Mouse (Mus musculus): ENCODE results near the gene Dnah8. TPM values are rescaled to one million over a fixed set of nuclear protein-coding genes. Genes with fewer than 3 reads are reported as not detected.
"Not testable (repeated sequence)": the region's sequence is repeated elsewhere in the genome, so short reads cannot be mapped to it uniquely, and the experiment has no call there.

Gene Dnah8
- 0.33 and 0.64 TPM in 2 replicates for total RNA-seq (2021)
- long read RNA-seq, partial matches to known transcripts, result 1 of 1 reads
- long read RNA-seq, other reads (novel, unspliced or antisense), result 0 of 1 reads

DNA sequence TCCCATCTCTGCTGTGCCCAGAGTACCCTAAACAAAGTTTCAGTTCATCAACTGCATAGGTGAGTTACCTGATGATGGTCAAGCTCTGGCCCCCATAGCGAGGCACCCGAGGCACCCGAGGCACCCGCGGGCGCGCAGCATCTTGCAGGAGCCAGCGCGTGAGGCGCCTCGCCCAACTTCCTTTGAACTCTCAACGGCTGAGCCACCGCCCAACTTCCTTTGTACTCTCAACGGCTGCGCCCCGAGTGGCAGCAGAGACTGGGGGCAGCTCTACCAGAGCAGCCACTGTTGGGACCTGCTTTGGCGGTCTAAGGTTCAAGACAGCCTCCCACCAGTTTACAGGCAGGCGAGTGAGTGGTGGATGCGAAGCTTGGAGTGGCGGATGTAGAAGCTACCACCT lies at the start of gene Dnah8:
Gene Dnah8 (plus strand): TSS at position 223 of the 400 bp plus-strand sequence.
- DNase-seq, result not testable (repeated sequence)

DNA sequence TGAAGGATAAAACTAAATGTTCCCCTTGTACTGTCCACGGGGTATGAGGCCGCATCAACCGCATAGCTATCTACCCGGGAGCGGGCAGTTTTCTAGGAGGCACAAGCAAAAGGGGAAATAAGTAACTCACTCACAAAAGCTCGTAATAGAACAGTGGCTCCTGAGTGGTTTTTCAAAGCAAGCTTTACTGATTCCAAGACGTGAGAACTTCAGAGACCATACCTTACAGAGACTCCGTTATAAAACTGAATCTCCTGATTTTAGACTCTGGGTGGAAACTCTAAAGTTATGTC lies 49.4 kb upstream of the Dnah8 start:
- DNase-seq, result no peak

DNA sequence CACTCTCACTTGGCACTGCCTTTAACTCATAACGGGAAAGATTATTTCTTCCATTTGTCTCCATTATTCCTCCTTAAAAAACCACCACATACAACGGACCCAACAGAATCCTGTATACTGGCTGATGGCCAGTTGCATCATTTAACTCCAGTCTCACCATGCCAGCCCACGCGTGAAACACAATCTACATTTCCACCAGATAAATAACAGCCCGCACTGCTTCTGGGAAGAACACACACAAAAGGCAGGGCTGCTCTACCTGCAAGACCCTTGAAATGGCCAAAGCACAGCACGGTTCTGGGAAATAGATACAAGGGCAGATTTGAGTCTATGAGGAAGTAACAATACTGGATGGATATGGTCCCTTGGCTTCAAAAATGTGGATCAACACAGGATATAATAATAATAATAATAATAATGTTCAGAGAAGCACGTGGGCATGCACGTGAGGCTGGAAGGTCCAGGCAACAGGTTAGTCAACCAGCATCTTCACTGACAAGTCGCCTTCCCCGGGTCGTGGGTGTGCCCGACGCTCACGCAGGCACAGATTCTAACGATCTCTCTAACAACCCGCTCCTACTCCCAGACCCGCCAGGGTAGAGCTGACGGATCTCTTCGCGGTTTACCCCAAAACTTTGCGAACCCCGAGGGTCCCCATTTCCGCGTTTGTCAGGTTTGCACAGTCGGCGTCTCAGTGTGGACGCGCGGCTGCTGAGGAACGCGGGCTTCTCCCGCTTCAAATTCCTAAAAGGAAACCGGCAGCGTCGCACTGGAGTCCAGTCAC lies 48.8 kb upstream of the Dnah8 start:
- DNase-seq, result no peak

DNA sequence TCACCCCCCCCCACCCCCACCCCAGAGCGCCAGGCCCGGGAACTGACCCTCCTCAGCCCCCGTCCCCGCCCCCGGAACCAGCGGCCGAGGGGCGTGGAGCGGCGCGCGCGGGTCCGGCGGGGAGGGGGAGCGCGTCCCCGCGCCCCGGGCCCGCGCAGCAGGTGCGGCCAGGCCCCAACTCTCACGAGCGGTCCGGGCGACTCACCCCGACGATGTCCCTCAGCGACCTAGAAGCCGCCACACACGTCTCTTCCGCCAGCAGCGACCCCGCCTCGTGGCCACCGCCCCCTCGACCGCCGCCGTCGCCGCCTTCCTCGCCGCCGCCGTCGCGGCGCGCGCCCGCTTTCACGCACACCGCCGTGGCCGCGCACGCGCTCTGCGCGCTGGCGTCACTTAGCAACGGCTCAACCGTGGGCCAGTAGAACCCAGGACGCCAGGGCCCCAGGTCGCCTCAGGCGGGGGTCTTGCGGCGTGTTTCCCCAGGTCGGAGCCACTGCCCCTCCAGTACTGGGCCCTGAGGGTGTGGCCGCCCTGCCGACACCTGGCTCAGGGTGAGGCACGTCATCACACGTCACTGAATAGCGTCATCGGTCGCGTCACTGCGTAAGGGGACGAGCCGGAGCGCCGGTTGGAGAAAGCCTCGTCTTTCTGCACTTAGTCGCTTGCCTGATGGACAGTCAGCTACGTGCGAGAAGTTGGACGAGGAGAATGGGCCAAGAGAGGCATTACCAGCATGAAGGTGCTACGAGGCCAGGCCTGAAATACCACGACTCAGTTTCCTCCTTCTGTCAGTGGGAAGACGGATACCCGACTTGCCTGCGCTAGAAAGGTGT lies 48.0 kb upstream of the Dnah8 start, which contains the start of gene Btbd9:
Gene Btbd9 (minus strand): TSS at position 548 of the 833 bp plus-strand sequence.
- peak; percentile 92 for DNase-seq

DNA sequence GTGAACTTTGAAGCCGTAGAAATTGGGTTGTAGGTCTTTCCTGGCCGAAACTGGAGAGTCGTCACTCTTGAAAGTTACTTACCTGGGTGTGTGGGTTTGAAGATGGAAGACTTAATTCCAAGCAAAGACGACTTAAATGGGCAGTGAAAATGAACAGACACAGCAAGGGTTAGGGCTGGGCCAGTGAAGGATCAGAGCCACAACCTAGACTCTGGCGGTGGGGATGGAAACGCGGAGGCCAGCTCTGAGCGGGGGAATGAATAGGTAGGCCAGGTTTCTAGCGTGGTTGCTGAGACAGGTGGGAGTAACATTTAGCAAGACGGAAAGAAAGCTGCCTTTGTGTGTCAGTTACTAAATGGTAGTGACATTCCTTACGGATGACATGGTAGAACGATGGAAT lies 47.2 kb upstream of the Dnah8 start:
- DNase-seq, result no peak

DNA sequence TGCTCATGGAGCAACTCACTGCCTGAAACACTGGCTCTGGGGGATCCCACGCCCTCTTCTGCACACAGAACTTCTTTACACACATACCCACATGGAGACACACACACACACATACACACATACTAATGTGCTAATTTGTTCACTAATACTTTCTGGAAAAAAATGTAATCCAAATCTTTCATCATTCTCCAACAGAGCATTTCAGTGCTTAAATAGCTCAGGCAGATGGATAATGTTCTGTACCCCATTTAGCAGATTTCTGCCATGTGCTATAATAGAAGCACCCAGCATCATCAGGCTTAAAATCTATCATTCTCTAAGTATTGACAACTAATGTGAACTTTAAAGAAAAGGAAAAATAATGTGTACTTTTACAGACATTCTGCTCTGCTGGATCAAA lies 43.4 kb upstream of the Dnah8 start:
- no peak for DNase-seq

DNA sequence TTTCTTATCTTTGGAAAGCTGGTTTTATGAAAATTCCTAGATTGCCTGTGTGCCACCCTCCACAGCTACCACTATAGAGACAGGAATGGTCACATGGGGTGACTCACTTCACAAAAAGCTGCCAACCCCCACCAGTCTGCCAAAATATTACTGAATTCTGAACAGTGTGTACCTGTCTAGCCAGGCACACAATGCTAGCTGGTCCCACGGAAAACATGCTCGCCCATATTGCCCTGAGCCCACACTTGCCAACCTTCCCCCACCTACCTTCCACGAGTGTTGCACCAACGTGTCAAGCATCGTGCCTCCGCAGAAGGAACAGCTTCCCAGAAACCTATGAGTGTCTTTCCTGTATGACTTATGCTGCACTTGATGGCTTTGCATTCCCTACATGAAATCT lies 43.0 kb upstream of the Dnah8 start:
- no peak for DNase-seq

DNA sequence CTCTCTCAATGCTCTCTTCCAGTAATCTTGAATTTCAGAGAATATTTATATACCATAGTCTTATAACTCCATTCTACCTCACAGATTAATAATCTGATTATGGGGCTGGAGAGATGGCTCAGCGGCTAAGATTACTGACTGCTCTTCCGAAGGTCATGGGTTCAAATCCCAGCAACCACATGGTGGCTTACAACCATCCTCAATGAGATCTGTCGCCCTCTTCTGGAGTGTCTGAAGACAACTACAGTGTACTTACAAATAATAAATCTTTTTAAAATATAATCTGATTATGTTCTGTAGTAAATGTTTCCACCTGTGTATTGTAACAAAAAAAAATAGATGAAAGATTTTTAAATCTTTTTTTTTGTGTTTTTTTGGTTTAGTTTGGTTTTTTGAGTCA lies 41.8 kb upstream of the Dnah8 start:
- no peak for DNase-seq

DNA sequence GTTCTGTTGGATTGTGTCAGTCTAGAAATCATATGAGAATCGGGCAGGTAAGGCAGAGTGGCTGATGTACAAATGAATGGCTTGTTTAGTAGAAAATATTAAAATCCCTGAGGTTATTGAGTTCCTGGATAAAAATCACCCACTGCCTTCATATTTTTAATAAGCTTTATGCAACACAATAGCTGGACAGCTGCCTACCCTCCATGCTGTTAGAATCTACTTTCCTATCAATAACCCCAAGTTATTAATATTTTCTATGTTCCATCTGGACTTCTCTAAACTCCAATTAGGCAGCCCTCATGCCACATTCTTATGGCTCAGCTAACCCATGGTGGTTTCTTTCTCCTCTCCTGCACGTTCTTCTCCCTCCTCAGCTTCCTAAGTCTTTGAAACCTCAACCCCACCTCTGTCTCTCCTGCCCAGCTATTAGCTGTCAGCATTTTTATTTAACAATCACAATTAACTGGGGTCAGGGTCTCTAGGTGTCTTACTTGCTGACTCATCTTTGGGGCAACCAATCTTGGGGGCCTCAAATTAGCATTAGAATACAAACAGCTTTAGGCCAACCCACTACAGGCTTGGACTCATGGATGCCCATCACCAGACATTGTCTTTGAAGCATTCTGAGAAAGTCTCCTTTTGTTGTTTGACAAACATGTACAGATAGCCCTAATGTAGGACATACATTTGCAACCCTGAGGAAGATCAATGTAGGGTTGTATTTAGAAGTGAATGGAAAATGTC lies 40.7 kb upstream of the Dnah8 start:
- DNase-seq, result no peak

DNA sequence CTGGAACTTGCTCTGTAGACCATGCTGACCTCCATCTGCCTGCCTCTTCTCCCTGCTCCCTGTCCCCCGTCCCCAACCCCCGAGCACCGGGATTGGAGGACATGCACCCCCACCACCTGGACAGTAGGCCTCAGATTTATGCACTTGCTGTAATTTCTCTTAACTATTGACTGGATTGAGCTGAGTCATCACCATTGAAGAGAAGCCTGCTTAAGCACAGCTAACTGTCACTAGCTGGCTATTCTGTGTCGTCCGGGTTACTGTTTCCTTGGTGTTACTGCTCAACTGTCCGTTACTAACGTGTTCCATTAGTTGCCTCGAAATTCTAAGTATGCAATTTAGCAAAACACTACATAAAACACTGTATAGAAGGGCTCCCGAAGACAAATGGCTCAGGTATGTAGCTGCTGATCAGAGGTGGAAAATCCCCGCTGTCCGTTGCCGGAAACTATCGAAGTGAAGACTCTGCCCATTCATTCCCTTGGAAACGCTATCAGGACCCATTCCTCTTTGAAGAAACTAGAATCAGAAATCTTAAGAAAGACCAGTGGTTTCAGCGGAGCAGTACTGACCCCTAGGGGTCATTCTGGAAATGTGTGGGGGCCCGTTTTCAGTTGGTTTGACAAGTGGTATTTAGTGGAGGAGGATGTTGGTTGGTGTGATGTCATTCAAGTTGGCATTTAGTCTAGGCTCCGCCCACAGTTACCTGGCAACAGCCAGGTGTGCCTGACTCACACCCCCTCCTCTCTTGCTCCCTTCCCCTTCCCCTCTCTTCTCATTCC lies 33.5 kb upstream of the Dnah8 start:
- peak; percentile 34 for DNase-seq

DNA sequence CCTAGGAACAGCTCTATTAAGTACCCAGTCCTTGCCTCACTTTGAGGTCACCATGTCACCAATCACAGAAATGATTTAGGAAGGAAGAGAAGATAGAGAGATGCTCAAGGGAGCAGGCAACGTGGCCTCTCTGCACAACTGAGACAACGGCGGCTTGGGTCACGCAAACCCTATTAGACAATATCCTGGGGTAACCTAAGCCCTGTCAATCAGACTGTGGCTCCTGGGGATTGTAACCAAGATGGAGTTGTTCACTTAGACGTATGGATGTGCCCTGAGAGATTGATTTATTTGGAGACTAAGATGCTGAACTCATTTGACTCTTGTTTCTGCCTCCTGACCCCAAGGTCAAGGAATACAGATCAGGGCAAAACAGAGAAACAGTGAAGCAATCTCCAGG lies 29.7 kb upstream of the Dnah8 start:
- no peak for DNase-seq

DNA sequence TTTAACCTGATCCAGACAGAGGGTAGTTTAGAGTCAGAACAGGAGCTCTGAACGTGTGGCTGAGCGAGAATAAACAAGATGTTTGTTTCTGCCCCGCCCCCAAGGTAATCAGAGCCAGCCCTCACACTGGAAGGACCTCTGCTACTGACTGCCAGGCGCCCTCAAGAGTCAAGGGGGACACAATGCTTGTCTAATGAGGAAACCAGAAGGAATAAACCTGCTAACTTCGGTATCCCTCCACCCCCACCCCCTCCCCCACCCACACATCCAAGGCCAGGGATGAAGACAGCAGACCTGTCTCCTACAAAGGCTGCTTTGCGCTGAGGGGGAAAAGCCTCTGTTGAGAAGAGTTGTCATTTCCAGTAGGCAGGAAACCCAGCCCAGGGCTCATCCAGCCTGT lies 29.3 kb upstream of the Dnah8 start:
- DNase-seq, result no peak

DNA sequence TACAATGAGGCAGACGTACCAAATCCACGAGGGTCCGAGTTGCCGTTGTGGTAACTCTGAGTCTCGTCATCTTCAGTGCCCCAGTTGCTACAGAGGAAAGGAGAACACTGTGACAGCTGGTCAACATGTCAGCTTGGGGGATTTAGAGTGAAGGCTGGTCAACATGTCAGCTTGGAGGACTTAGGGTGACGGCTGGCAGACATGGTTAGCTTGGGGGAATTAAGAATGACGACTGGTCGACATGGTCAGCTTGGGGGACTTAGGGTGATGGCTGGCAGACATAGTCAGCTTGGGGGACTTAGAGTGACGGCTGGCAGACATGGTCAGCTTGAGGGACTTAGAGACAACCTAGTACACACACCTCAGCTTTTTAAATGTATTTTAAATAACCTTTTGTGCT lies 26.4 kb upstream of the Dnah8 start:
- DNase-seq, result no peak

DNA sequence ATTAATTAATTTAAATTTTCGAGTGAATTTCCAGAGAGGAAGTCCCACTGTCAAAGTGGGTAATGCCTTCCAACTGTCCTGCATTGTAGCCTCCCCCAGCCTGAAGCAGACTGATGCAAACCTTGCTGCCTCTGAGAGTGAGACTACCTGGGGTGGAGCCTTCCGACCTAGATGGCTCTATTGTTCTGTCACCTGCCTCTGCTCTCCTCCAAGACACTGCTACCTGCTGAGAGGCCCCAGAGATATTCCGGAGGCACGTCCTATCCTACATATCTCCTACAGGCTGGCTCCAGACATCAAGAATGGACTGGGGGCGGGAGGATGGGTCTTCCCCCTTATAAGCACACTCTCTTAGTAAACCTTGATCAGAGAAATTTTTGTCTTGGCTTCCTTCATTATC lies 25.9 kb upstream of the Dnah8 start:
- DNase-seq, result no peak

DNA sequence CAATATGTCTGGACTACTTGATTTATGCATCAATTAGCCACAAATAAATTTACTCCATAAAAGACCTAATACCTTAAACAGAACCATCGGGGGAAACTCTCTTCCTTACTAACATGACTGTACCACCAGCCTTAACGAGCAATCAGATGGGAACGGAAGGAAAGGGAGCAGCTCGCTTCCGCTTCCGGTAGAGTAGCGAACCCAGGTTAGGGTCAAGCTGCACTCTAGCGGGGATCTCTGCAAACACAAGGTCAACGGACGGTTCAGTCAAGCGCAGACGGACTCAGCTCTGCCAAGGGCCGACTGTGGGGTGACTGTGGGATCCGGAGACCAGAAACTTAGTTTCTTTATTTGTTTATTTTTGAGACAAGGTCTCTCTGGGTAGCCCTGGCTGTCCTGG lies 22.0 kb upstream of the Dnah8 start:
- no peak for DNase-seq

DNA sequence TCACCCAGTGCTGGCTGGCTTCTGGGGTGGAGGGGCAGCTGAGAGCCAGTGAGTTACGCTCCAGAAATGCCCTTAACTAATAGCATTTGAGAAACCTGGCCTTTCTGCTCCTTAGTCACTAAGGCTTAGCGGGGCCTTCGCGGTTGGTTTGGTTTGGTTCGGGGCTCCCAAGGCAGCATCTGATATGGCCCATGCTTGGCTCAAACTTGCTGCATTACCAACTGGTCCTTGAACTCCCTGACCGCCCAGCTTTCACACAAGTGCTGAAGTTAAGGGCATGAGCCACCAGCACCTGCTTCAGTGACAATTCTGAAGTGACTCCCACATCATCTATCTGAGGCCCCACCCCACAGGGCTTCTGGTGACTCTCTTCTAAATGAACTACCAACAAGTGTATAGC lies 19.9 kb upstream of the Dnah8 start:
- DNase-seq, result no peak

DNA sequence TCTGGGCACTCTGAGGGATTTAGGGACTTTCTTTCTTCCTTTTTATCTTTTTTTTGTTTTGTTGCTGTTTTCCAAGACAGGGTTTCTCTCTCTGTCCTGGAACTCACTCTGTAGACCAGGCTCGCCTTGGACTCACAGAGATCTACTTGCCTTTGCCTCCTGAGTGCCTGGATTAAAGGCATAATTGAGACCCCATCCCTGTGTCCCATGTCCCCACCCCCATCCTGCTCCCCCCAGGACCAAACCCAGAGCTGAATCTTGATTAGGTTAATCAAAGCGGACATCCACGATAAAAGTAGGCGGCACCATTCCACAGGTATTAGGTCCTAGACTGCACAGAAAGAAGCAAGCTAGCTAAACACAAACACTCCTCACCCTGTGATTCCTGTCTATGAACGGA lies 19.2 kb upstream of the Dnah8 start:
- no peak for DNase-seq

DNA sequence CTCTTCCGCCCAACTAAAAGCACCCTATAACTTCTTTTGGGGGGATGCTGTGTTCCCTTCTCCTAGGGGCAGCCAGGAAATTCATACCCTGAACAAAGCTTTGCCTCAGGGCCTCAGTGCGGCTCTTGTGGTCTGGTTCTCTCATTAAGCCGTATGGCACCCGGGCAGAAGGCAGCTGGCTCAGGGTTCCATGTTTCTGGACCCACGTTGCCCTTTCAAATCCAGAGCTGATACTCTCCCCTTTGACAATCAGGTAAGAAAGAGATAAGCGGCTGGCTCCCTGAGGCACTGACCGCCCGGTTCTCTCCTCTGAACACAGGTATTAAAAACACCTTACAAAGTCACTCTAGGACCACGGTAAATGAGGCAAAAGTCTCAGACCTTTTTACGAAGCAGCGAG lies 17.9 kb upstream of the Dnah8 start:
- DNase-seq, result no peak

DNA sequence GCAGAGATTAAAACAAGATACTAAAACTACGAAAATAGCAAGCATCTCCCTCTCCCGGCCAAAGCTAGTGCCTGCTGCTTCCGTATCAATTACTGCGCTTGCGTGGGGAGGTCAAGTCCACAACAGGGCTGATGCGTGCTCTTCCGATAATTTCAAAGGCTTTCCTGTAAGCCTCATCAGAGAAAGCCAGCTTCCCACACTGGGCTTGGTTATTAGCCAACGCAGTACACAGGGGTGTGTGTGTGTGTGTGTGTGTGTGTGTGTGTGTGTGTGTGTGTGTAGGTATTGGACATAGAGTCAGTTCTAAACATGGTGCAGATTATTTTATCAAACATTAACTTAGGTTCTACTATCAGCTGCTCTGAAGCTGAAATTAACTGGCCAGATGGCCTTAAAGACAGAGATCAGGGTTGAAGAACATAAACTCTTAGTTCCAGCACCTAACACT lies 17.5 kb upstream of the Dnah8 start:
- no peak for DNase-seq

DNA sequence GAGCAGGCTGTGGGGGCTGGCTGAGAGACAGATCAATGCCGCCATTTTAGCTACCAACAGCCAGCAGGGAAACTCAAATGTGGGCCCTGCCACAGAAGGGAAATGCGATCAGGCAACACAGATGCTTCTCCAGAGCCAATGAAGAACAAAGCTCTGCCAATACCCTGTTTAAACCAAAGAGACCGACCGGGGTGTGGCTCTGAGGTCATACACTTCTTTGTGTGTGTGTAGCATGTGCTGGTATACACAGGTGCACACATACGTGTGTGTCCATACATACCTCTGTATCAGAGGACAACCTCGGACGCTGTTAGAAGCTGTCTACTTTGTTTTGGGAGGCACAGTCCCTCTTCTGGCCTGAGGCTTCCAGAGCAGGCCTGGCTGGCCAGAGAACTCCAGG lies 16.8 kb upstream of the Dnah8 start:
- DNase-seq, result no peak

DNA sequence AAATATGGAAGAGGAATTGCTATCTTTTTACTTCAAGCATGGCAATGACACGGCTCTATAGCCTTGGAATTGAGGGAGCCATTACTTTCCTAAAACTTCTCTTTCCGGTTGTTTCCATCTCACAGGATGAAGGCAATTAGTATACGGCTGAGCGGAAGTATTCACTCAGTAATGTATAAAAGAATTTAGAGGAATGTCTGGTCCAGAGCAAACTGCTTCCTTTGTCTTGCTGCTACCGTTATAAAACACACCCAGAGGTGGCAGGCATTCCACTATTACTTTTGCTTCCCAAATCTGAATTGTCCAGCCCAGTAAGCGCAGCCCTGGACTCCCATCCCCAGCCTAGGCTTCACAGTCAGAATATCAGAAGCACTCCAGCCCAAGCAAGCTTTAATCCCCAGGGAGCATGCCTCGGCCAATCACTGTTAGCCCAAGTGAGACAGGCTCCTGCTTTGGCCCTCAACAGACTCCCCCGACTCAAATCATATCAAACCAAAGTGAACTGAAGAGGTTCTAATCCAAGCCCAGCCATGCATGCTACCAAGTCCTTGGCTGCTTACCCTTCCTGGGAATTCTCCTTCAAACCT lies 16.2 kb upstream of the Dnah8 start:
- DNase-seq, result no peak

Data from adrenal gland, postnatal 25 days (tissue).